ENCODE assay signal across 8 mouse cellular contexts in genomic region chr12:86823855-86824589, GRCm38 (mm10).
DNase-seq lines count a peak whose midpoint lies in the region; ATAC-seq and TF ChIP-seq lines count a peak whose summit lies in the region.

No protein-coding gene starts in this region.

- intact Hi-C loops in heart, postnatal 14 days (cut with DNase I): loop anchor here (2.0 kb wide), 1 partner anchor 61 kb away; the partner anchor contains the start of gene Irf2bpl

- no peaks in the 10 kb centered on the region for H3K9me3 ChIP-seq in ES-Bruce4 (replicated peaks; ENCODE audit: control insufficient read depth, insufficient read depth, low read length, poor library complexity, severe bottlenecking)
- no peaks in the 10 kb centered on the region for H3K9me3 ChIP-seq in forebrain, embryonic 14.5 days (replicated peaks; ENCODE audit: control insufficient read depth, low read length)
- H3K9me3 ChIP-seq in neural tube, embryonic 14.5 days (ENCODE audit: control insufficient read depth, low read length): no peaks in the 10 kb centered on the region

- no peaks in the 10 kb centered on the region for H3K36me3 ChIP-seq in ES-Bruce4 (ENCODE audit: control insufficient read depth, insufficient read depth, low read length, poor library complexity, severe bottlenecking)
- H3K36me3 ChIP-seq in forebrain, embryonic 14.5 days (ENCODE audit: control insufficient read depth, insufficient read depth, low read length): no peaks in the 10 kb centered on the region
- no peaks in the 10 kb centered on the region for H3K36me3 ChIP-seq in neural tube, embryonic 14.5 days (ENCODE audit: control insufficient read depth, insufficient read depth, low read length)

- WGBS in forebrain, embryonic 14.5 days: under 1% methylated on average over 29 of the region's 29 CpGs
- WGBS in lung, adult 2 months: 2% methylated on average over 29 of the region's 29 CpGs
- under 1% methylated on average over 29 of the region's 29 CpGs for WGBS in neural tube, embryonic 14.5 days

- H3K4me2 ChIP-seq in forebrain, embryonic 14.5 days (ENCODE audit: low read length): peak overlapping the region; percentile 44
- peak overlapping the region; percentile 39; the same call in 1 of the 2 replicates for H3K4me2 ChIP-seq in neural tube, embryonic 14.5 days (ENCODE audit: low read depth, low read length)

- peak overlapping the region; percentile 65 for H3K9ac ChIP-seq in ES-Bruce4 (ENCODE audit: low read depth, poor library complexity, severe bottlenecking)
- H3K9ac ChIP-seq in forebrain, embryonic 14.5 days (ENCODE audit: low read length): peak overlapping the region; percentile 57
- peak overlapping the region; percentile 51 for H3K9ac ChIP-seq in neural tube, embryonic 14.5 days (replicated peaks; ENCODE audit: low read depth, low read length)

- H3K4me3 ChIP-seq in ES-Bruce4 (ENCODE audit: low read depth, low read length): peak overlapping the region; percentile 65
- peak overlapping the region; percentile 7 for H3K4me3 ChIP-seq in forebrain, embryonic 14.5 days (ENCODE audit: low read depth, low read length)
- peak overlapping the region; percentile 60 for H3K4me3 ChIP-seq in lung, adult 2 months (replicated peaks; ENCODE audit: extremely low read depth, low read depth, low read length)
- H3K4me3 ChIP-seq in neural tube, embryonic 14.5 days (ENCODE audit: low read depth, low read length): peak overlapping the region; percentile 5; the same call in 1 of the 2 replicates

- peaks cover 7% of the 10 kb centered on the region for H3K4me1 ChIP-seq in ES-Bruce4 (ENCODE audit: control insufficient read depth, insufficient read depth, low read length)
- H3K4me1 ChIP-seq in forebrain, embryonic 14.5 days (ENCODE audit: control insufficient read depth, insufficient read depth, low read length): peaks cover 42% of the 10 kb centered on the region
- H3K4me1 ChIP-seq in lung, adult 2 months (ENCODE audit: control insufficient read depth, insufficient read depth, low read length): peaks cover 28% of the 10 kb centered on the region
- peaks cover 29% of the 10 kb centered on the region for H3K4me1 ChIP-seq in neural tube, embryonic 14.5 days (ENCODE audit: control insufficient read depth, insufficient read depth, low read length)

- ATAC-seq in forebrain, embryonic 14.5 days: peak; percentile 92
- ATAC-seq in neural tube, embryonic 14.5 days (ENCODE audit: low read depth): peak; percentile 91

- TF ChIP-seq CTCF in ES-Bruce4 (IDR thresholded peaks at IDR 0.05; ENCODE audit: low read depth, low read length): no peak
- TF ChIP-seq CTCF in lung, adult 2 months (IDR thresholded peaks at IDR 0.05; ENCODE audit: insufficient read depth, low read length): no peak

- peak; percentile 84 for TF ChIP-seq EP300 in ES-Bruce4 (IDR thresholded peaks at IDR 0.05; ENCODE audit: insufficient read depth, low read depth, low read length)

- DNase-seq in cerebellum, adult 11 months: peak; percentile 74
- peak; percentile 99 for DNase-seq in forebrain, embryonic 14.5 days (ENCODE audit: low spot score)
- peak; percentile 89 to 90 for DNase-seq in heart, postnatal 14 days
- peak; percentile 85 to 90 for DNase-seq in layer of hippocampus, adult 18-20 months (ENCODE audit: low spot score in 2 of 2)
- peak; percentile 85 for DNase-seq in lung, adult 2 months
- DNase-seq in testis, postnatal 10 days (ENCODE audit: low spot score): peak; percentile 88

- no peak for TF ChIP-seq POLR2A in ES-Bruce4 (IDR thresholded peaks at IDR 0.05; ENCODE audit: insufficient read depth, low read length)
- peak; percentile 39; the same call in 1 of the 2 replicates for TF ChIP-seq POLR2A in lung, adult 2 months (IDR thresholded peaks at IDR 0.05; ENCODE audit: borderline replicate concordance, extremely low read depth, low read depth, low read length)

- peak overlapping the region; percentile 99 for H3K27ac ChIP-seq in ES-Bruce4 (ENCODE audit: insufficient read depth, low read length)
- H3K27ac ChIP-seq in forebrain, embryonic 14.5 days (ENCODE audit: low read depth, low read length): peak overlapping the region; percentile 99
- H3K27ac ChIP-seq in neural tube, embryonic 14.5 days (ENCODE audit: low read depth, low read length): peak overlapping the region; percentile 98

- no peaks in the 10 kb centered on the region for H3K27me3 ChIP-seq in ES-Bruce4 (ENCODE audit: control insufficient read depth, insufficient read depth, low read length, poor library complexity, severe bottlenecking)
- no peaks in the 10 kb centered on the region for H3K27me3 ChIP-seq in forebrain, embryonic 14.5 days (replicated peaks; ENCODE audit: control insufficient read depth, insufficient read depth, low read length)
- H3K27me3 ChIP-seq in neural tube, embryonic 14.5 days (ENCODE audit: control insufficient read depth, insufficient read depth, low read length): no peaks in the 10 kb centered on the region

Comparison
In these comparisons a context has a peak if more than half of its experiments do, and no peak if none do; other contexts are left out.
1. Peak in every context shown above with its lines: DNase-seq, ATAC-seq, H3K4me3 ChIP-seq and H3K27ac ChIP-seq.
2. H3K4me3 ChIP-seq: peak in every context shown above with its lines; median percentile 65 in ES-Bruce4; 60 in lung, adult 2 months; 7 in forebrain, embryonic 14.5 days; 5 in neural tube, embryonic 14.5 days.